Mouse (Mus musculus) spleen, adult 2 months (tissue): ENCODE measurements at regions not wholly inside any gene's neighbourhood (a gene's known extent, or its start where the extent isn't known, plus 50 kb on each side); places are given as distances from the start of the nearest gene placed in this dataset.

ENCODE experiments used
- CTCF ChIP-seq: fragments of 200-500 bp; IDR thresholded peaks from 2 replicates; pipeline ENCODE4 v1.5.1; 2011; ENCODE audit warnings: mild to moderate bottlenecking, inconsistent platforms; ENCODE audit not compliant: insufficient read depth, insufficient read length, insufficient replicate concordance; ENCODE audit errors: extremely low read depth
- POLR2A ChIP-seq: fragments of 200-500 bp; IDR thresholded peaks from 2 replicates; pipeline ENCODE4 v1.6.1; 2011; ENCODE audit warnings: low read depth, low read length, inconsistent platforms

DNA sequence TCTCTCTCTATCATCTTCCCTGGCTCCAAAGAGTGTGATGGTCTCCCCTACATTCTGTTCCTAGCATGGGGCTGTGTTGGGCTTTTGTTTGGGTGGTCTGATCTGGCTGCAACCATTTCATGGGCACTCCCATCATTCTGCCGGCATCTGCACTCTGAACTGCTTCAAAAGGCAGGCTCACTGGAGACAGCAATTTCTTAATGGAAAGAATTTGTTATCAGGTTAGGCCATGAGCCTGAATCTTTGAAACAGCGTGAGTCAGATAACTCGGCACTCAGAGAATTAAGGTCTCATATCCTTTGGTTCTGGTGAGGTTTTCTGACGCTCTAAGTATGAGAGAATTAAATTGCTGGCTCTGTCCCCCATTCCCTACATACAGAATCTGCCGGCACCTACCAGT is 519.8 kb upstream of the Arid1b start:
- TF ChIP-seq CTCF (no peak), POLR2A (no peak)
